Mouse (Mus musculus) frontal cortex, postnatal 14 days (tissue): ENCODE measurements around the gene Ttll2.
"Not testable (repeated sequence)": the region's sequence is repeated elsewhere in the genome, so short reads cannot be mapped to it uniquely, and the experiment has no call there.

Source experiments
- DNase-seq, 2 experiments: peaks; one replicate each; pipeline ENCODE4 v3.0.0; 2022; ENCODE audit warnings: low spot score in 2 of 2

Ttll2 gene

DNA sequence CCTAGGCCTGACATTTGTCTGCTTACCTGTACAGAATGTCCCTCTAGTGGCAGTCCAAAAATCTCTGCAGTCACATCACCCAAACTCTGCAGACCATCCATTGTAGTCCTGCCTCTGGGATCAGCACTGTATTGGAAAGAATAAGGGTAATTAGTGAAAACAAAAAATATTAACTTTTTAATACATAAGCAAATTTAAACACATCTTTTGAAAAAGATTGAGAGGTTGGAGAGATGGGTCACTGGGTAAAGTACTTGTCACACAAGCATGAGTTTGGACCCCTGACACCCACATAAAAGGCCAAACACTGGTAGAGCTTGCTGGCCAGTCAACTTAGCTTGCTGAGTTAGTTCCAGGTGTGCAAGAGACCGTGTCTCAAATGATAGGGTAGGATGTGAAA is at the start of gene Ttll2:
Gene Ttll2 (minus strand): TSS at position 101 of the 400 bp plus-strand sequence.
- DNase-seq: not testable (repeated sequence)

DNA sequence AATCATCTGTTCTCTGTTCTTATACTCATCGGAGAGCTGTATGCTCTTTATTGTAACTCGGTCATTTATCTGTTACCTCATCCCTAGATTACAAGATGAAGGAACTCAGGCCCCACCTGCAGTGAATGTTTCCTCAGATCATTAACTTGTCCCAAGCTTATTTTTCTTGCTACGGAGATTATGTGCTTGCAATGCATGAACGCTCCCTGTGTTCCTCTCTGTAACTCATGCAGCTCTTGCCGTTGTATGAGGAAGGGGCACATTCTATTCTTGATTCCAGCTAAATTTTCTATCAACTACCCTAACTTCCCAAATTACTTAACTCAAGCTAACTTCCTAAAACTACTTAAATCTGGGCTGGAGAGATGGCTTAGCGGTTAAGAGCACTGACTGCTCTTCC is 47.3 kb upstream of the Ttll2 start:
- DNase-seq: not testable (repeated sequence)

DNA sequence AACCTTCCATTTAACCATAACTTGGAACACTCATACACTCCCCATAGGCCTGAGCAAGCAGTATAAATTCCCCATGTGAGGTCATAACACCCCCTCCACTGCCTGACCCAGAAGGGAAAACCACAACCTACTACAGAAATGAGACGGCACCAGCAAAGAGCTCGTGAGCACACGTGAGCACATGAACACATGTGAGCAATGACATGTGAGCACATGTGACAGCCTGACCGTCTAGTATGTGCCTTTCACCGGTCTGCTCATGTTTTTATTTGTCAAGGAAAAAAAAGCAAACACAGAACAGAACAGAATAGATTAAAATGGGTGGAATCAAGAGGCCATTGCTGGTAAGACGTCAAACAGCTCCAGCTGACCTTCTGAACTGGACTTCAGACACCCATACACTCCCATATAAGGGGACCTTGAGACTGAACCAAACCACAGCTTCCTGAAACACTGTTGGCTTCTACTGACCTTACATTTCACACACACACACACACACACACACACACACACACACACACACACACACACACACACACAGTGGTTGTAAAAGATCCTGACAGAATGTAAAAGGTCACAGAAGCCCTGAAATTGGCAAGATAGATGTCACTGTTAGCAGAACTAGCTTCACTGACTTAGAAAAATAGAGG is 45.8 kb upstream of the Ttll2 start:
- not testable (repeated sequence) for DNase-seq

DNA sequence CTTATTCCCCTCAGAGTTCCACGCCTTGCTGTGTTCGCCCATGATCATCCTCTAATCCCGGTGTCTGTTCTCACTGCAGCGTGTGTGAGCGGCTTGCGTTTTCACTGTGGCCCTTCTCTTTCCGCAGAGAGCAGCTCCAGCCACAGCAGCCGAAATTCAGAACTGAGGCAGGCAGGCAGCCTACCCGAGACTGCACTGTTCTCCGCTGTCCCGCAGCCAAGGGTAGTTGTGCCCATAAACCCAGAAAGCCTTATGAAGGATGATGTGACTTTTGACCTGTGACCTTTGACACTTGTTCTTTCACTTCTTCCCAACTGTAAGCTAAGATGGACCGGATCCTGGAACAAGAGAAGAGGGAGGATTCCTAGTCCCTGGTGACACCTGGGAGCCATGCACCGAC is 44.6 kb upstream of the Ttll2 start:
- not testable (repeated sequence) for DNase-seq

DNA sequence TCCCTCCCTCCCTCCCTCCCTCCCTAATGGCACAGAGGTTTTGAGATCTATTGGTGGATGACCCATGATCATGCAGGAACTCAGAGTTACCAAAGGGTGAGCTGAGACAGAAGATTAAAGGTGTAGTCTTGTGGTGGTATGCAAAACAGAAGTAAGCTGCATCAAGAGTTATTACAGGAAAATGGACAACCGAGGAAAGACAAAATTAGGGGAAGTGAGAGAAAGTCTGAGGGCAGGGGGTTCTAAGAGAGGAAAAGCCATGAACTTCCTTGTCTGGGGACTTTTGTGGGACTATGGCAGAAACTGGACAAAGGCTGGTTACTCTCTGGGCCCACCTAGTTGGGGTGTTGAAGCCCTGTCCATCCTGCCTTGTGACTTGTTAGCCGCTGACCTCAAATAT is 43.8 kb upstream of the Ttll2 start:
- not testable (repeated sequence) for DNase-seq

DNA sequence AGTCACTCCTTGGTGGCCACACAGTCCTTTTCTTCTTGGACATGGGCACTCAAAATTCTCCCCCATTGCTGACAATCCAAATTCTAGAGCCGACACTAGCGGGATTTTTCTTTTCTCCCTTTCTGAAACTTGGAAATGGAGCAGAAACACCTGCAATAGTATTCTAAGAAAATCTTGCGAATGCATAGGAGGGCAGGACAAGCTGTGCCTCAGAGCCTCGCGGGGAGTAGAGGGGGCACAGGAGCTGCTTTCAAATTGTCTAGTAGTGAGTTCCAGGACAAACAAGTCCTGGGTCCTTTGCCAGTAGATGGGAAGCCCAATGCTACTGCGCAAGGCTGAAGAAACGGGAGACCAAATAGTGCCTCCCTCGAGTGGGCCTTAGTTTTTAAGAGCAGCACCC is 43.2 kb upstream of the Ttll2 start:
- DNase-seq: not testable (repeated sequence)

DNA sequence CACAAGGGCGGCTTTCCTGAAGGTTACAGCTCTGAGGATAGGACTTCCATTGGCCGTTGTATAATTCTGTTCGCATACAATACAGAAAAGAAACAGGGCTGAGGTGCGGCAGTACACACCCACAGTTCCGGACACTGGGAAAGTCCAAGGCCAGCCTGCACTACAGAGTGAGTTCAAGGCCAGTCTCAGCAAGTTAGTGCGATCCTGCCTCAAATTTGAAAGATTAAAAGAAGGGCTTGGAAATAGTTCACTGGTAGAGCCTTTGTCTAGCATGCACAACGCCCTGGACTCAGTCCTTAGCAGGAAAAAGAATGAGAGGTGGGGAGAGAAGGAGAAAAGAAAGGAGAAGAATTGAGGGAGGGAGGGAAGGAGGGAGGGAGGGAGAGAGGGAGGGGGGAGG is 42.6 kb upstream of the Ttll2 start:
- DNase-seq: not testable (repeated sequence)

DNA sequence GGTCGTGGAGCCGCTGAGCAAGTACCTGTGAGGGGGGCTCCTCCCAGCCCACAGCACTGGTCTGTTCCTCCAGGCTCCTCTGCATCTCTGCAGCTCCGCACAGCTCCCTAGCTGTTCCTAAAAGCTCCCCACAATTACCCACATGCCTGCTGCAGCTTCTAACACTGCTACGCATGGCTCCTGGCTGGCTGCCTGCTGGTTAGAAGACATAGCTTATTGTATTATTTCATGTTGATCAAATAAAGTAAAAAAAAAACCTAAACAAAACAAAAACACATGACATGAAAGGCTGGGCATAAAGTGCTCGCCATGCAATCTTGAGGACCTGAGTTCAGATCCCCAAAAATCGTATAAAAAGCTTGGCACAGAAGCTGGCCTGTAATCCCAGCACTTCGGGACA is 37.4 kb upstream of the Ttll2 start:
- DNase-seq: not testable (repeated sequence)

DNA sequence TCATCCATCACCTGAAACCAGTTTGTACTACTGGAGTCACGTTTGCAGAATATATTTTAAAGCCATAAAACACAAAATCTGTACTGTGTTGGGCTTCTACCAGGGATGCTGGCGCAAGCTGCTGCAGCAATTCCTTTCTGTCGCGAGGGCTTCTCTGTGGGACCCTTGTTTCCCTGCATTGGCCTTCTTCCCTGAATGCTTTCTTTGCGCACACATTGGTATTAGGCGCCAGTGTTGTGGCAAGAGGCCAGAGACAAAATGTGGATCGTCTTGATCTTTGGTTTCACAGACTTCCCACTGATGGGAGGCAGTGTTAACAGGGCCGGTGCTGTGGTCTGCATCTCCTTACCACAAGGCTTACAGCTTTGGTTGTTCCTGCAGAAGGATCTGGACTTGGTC is 36.5 kb upstream of the Ttll2 start:
- not testable (repeated sequence) for DNase-seq

DNA sequence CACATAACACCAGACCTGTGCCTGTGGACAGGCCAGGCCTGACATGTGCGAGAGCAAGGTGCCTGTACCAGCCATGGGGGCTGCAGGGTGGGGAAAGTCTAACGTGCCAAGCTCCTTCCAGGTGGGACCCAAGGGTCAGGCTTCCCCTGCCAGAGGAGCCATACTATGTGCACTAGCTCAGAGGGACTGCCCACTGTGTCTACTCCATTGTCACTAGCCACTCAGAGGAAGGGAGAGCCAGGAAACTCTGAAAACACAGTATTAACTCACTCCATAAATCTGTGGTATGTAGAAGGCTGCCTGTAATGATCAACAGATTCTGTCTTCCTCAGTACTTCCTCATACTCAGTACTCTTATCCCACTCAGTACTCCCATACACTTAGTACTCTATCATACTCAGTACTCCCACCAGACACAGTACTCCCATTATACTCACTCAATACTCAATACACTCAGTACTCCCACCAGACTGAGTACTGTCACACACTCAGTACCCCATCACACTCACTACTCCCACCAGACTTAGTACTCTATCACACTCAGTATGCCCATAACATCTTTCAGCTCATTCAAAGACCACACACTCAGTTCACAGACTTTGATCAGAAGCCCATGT is 36.0 kb upstream of the Ttll2 start:
- not testable (repeated sequence) for DNase-seq

DNA sequence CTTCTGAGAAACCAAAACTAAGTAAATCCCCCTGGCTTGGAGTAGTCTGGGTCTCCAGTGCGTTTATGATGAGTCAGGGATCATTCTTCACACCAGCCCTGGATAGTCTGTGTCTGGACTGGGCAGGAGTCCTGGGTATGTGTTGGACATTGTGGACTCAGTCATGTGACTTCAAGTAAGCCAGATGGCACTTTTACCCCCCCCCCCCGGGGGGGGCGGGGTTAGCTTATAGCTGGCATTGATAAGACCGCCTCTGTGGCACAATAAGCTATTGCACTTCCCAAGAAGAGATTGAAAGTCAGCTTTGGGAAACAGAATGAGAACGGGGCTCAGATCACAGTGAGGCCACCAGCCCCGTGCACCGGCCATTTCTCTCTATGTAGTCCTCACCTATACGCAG is 33.5 kb upstream of the Ttll2 start:
- DNase-seq: not testable (repeated sequence)

DNA sequence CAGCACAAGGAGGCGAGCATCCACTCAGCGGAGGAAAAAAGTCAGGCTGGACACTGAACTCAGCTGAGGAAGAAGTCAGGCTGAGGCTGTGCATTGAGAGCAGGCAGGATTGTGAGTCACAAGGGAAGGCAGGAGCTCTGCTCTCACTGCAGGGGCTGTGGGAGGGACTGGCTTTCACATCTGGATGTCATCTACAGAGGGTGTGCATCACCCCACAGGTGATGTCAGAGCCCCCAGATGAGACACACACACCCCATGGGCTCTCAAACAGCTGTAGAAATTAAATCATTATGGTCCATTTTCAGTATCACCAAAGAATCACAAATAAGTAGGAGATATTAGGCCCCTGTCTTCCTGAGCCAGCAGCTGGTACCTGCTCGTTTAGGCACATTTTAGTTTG is 32.9 kb upstream of the Ttll2 start, which contains the start of gene Unc93a2:
Gene Unc93a2 (minus strand): TSS at position 101 of the 400 bp plus-strand sequence.
- DNase-seq: not testable (repeated sequence)

DNA sequence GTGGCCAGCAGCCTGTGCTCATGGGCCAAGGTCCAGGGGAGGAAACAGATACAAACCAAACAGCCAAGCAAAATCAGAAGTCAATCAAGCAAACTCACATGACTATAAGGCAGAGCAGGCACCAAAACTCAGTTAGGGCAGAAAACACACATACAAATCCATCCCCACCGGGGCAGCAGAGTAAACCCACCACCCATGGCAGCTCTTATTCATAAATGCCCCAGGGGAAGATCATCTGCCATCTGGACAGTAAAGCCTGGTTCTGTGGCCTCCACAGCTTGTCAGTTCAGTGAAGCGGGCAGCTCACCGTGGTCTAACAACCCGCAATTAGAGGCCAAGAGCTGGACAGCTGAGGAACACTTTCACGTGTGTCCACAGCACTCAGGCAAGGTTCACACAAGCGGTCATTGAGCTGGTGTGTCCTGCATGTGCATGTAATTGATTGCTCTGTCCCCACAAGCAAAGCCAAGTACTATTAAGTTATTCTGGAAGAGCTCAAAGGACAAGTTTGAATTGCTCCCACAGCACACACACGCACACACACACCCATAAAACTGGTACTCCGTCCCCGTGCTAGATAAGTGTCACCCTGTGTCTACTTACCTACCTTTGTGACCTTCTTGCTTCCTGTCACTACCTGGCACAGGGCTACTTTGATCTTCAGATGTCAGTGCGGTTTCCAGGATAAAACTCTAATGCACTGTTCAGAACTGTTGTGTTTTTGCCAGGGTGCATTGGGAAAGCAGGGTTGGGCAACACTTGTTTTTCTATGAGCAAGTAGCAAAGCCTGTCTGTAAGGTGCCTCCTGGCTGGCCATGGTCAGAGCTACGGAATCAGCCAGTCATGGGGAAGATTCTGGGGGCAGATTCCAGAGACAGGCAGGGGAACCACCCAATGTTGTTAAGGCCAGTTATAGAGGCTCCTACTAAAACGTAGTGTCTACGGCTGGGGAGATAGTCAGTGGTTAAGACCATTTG is 31.0 kb upstream of the Ttll2 start:
- not testable (repeated sequence) for DNase-seq

DNA sequence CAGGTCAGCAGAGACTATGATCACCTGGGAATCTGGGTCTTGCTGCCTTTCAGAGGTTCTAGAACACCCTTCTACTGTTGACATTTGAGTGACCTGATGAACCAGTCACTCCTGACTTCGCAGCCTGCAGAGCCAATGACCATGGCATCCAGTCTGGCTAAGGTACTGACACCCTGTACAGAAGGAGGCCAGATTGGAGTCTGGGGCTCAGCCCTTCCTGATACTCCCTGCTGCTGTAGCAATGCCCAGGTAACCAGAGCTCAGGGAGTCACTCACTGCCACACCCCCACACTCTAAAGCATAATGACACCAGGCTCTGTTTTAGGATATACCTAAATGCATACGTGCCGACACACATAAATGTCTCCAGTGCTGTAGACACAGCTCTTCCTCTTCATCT is 30.2 kb upstream of the Ttll2 start:
- not testable (repeated sequence) for DNase-seq

DNA sequence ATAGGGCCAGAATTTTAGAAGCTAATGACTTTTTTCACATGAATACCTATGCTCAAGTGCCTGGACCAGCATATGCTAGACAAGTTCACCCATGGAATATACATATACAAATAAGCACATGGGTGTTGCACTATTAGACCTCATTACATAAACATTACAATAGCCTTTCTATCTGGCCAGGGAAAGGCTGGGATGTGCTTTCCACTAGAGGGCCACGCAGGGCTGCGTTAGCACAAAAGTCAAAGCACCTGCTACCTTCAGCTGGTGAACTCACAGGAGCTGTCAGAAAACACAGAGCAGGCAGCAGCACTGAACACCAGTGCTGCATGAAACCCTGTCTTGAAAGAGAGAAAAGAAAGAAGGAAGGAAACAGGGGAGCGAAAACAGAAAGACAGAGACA is 25.4 kb upstream of the Ttll2 start:
- not testable (repeated sequence) for DNase-seq

DNA sequence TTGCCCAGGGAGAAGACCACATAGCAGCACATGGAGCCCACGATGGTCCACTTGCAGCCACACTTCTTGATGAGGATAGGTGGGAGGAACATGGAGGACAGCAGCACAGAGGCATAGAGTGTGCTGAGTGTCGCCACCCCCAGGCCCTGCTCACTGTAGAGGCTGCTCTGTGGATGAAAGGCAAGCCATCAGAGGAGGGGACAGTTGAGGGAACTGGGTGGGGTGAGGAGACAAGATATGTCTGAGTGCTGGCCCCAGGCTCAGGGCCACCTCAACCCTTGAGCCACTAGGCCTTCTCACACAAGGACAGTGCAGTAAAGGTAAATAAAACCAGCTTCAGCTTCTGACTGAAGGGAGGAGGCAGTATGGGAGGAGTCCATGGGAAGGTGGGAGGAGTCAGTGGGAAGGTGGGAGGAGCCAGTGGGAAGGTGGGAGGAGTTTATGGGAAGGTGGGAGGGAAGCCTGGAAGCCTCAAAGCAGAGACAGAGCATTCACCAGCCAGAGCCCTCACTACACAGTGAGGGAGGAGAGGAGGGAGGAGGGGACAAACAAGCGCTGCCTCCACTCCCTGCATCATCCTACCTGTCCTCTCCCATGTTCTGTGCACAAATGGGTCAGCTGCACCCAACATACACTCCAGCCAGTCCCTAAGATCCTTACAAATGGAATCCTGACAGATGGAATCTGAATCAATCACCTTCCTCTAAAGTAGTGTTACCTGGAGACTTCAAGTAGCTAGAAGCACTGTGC is 24.6 kb upstream of the Ttll2 start:
- DNase-seq: not testable (repeated sequence)

DNA sequence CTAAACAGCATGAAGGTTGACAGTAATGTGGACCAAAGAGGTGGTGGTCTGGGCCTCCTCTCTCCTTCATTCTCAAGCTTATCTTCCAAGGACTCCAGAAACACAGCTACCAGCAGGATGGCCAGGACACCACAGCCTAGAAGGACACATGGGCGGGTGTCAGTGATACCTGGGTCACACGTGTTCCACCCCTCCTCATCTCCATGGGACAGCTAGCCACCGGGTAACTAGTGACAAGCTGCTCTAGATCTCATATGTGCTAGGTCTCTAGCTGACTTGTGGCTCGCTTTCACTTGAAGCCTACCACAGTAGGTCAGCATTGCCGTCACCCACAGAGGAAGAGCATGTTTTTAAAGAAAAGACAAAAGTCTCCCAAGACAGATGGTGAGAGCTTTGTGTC is 19.4 kb upstream of the Ttll2 start, which contains the start of gene Gm49630:
Gene Gm49630 (minus strand): TSS at position 101 of the 400 bp plus-strand sequence.
- DNase-seq: not testable (repeated sequence)

DNA sequence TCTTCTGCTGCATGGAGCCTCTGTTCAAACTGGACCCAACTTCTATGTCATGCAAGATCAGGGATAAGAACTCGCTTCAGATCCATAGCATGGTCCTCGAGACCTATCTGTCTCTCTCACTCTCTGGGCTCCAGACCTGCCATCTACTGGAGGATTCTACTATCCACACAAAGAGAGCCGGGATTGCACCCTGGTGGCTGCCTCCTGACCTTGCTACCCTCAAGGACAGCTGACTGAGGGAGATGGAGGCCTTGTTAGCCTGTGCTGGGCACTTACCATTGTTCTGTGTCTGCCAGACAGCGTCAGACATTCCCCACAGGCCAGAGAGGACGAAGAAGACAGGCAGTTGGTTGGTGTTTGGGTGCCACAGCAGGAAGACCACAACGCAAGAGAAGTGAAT is 16.9 kb upstream of the Ttll2 start:
- not testable (repeated sequence) for DNase-seq

DNA sequence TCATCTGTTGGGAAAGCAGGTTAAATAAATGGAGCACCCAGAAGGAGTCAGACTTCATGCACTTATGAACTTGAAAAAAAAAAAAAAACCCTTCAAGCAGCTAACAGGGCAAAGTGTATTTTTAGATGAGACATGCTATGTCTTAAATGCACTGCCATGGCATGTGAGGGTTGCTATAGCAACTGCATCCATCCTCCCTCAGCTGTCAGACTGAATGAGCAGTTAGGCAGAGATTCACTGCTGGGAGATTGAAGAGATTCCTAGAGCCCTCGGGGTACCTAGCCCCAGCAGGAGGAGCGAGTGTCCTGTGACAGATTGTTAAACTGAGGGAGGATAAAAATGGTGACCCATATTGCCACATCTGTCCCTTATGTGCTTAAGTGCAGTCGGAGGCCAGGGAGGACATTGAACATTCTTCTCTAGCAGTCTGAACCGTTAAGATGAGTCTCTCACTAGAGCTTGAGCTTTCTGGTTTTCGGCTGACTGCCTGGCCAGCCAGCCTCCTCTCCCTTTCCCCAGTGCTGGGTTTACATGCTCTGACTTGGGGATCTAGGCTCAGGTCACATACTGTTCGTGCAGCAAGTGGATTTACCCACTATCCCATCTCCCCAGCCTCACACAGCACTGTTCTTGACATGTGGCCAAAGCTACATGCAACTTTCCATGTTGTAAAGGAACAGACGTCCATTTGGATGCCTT is 14.3 kb upstream of the Ttll2 start:
- DNase-seq: not testable (repeated sequence)

DNA sequence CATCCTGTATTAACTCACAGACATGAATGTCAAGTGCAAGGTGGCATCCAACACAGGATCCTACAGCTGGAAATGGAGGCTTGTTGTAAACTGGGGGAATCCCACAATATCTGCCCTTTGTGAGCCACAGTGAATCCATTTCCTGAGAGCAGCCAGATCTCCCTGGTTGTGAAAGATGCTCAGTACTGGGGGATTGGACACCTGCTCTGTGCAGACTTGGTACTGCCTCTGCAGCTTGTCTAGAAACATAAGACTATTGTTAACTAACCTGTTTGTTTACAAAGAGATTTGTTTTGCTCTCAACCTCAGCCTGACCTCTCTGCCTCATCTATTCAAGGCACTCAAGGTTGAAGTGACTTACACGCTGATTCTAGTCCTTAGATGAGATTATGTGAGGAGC is 13.8 kb upstream of the Ttll2 start:
- not testable (repeated sequence) for DNase-seq

DNA sequence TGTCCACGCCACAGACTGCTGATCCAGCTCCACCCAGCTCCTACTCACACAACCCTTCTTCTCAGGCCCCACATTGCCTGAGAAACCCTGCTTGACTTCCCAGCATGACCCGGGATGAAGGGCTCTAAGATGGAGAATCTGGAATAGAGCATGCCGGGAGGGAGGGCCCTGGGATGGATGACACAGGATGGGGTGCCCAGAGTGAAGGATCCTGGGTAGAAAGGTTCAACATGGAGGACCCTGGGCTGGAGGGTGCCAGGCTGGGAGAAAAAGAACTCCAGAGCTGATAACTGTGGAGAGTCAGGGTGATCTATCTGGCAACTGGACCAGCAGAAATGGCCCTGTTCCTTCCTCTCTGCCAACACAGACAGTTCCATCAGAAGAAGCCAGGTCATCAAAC is 13.1 kb upstream of the Ttll2 start:
- not testable (repeated sequence) for DNase-seq
